Mouse (Mus musculus) kidney, postnatal 10 days (tissue): Measurements from ENCODE around the gene Irx3.

ENCODE experiments used
- DNase-seq: peaks from one replicate; pipeline ENCODE4 v3.0.0; 2021; ENCODE audit warnings: mixed read lengths

Gene Irx3

GRCm38 (mm10) chr8:91801839-91802238, at the start of gene Irx3:
Irx3 (minus strand) TSS chr8:91802067.
- DNase-seq: peak; percentile 90

- no peak for DNase-seq
Observed at GRCm38 (mm10) chr8:91851359-91851758, 49.5 kb upstream of the Irx3 start.

- DNase-seq: no peak
Observed at GRCm38 (mm10) chr8:91849984-91850383, 48.1 kb upstream of the Irx3 start.

GRCm38 (mm10) chr8:91849529-91849928, 47.7 kb upstream of the Irx3 start:
- DNase-seq: peak; percentile 26

GRCm38 (mm10) chr8:91845641-91846040, 43.8 kb upstream of the Irx3 start:
- DNase-seq: no peak

- DNase-seq: no peak
Observed at GRCm38 (mm10) chr8:91837131-91837530, 35.3 kb upstream of the Irx3 start.

- no peak for DNase-seq
Observed at GRCm38 (mm10) chr8:91836685-91837084, 34.8 kb upstream of the Irx3 start.

- no peak for DNase-seq
Observed at GRCm38 (mm10) chr8:91827661-91828060, 25.8 kb upstream of the Irx3 start.

GRCm38 (mm10) chr8:91827192-91827591, 25.3 kb upstream of the Irx3 start:
- no peak for DNase-seq

- DNase-seq: no peak
Observed at GRCm38 (mm10) chr8:91823357-91823756, 21.5 kb upstream of the Irx3 start.

GRCm38 (mm10) chr8:91822746-91823145, 20.9 kb upstream of the Irx3 start:
- DNase-seq: peak; percentile 51

GRCm38 (mm10) chr8:91821976-91822375, 20.1 kb upstream of the Irx3 start:
- DNase-seq: no peak

GRCm38 (mm10) chr8:91819778-91820177, 17.9 kb upstream of the Irx3 start:
- no peak for DNase-seq

- DNase-seq: peak; percentile 86
Observed at GRCm38 (mm10) chr8:91818784-91819183, 16.9 kb upstream of the Irx3 start.

- no peak for DNase-seq
Observed at GRCm38 (mm10) chr8:91814106-91814505, 12.2 kb upstream of the Irx3 start.

- DNase-seq: peak; percentile 32
Observed at GRCm38 (mm10) chr8:91806720-91807241, 4.9 kb upstream of the Irx3 start.

- peak; percentile 38 for DNase-seq
Observed at GRCm38 (mm10) chr8:91806084-91806719, 4.3 kb upstream of the Irx3 start.

- DNase-seq: peak; percentile 60
Observed at GRCm38 (mm10) chr8:91805254-91805671, 3.4 kb upstream of the Irx3 start.

GRCm38 (mm10) chr8:91804403-91805253, 2.8 kb upstream of the Irx3 start:
- peak; percentile 61 for DNase-seq

GRCm38 (mm10) chr8:91803515-91804402, 1.9 kb upstream of the Irx3 start:
- DNase-seq: no peak

GRCm38 (mm10) chr8:91802401-91803322, 795 bp upstream of the Irx3 start:
- peak; percentile 37 for DNase-seq
